Mouse (Mus musculus) neural tube, embryonic 15.5 days (tissue): ENCODE measurements around the gene Zfp488. TPM values are rescaled to one million over a fixed set of nuclear protein-coding genes. Genes with fewer than 3 reads are reported as not detected.

Experiments
- ATAC-seq: fragments of 200-750 bp; cut with Nextera tagmentation; 2 replicates; pipeline ENCODE4 v1.8.0; 2017; ENCODE audit warnings: mild to moderate bottlenecking, moderate TSS enrichment, moderate library complexity; ENCODE audit not compliant: low FRiP score
- H3K27ac ChIP-seq: fragments of 300-500 bp; sonication (generic); replicated peaks from 2 replicates; pipeline ENCODE4 v1.5.1; 2015; ENCODE audit warnings: mild to moderate bottlenecking, inconsistent platforms
- H3K27me3 ChIP-seq: fragments of 300-500 bp; sonication (generic); replicated peaks from 2 replicates; pipeline ENCODE4 v1.6.1; 2015; ENCODE audit warnings: inconsistent platforms
- H3K36me3 ChIP-seq: fragments of 300-500 bp; sonication (generic); 2 replicates; pipeline ENCODE4 v1.6.1; 2015; ENCODE audit warnings: inconsistent platforms
- H3K4me1 ChIP-seq: fragments of 300-500 bp; sonication (generic); 2 replicates; pipeline ENCODE4 v1.6.1; 2015; ENCODE audit warnings: inconsistent platforms
- H3K4me2 ChIP-seq: fragments of 300-500 bp; sonication (generic); 2 replicates; pipeline ENCODE4 v1.6.1; 2015; ENCODE audit warnings: inconsistent platforms, mild to moderate bottlenecking, moderate library complexity
- H3K4me3 ChIP-seq: fragments of 300-500 bp; sonication (generic); replicated peaks from 2 replicates; pipeline ENCODE4 v1.5.1; 2015; ENCODE audit warnings: mild to moderate bottlenecking, inconsistent platforms
- H3K9ac ChIP-seq: fragments of 300-500 bp; sonication (generic); replicated peaks from 2 replicates; pipeline ENCODE4 v1.6.1; 2015; ENCODE audit warnings: mild to moderate bottlenecking, inconsistent platforms
- H3K9me3 ChIP-seq: fragments of 300-500 bp; sonication (generic); replicated peaks from 2 replicates; pipeline ENCODE4 v1.6.1; 2016; ENCODE audit warnings: inconsistent platforms
- WGBS: fragments of 180-500 bp; shearing (Covaris S2); methylation state at CpG from one replicate; pipeline ENCODE4 v1.1.7; 2015; ENCODE audit warnings: mixed read lengths; 5-methylcytosine and 5-hydroxymethylcytosine counted together
- polyA plus RNA-seq: library from polyadenylated mRNA; unstranded; fragments of >200 nt; fragmentation: Nextera tagmentation; extraction: Ambion mirVana; gene quantifications from 2 replicates; pipeline ENCODE4 v1.2.1, GENCODE M21; 2015

Gene Zfp488
- polyA plus RNA-seq, 1 experiment from 2014 or later: 0.96 TPM

DNA sequence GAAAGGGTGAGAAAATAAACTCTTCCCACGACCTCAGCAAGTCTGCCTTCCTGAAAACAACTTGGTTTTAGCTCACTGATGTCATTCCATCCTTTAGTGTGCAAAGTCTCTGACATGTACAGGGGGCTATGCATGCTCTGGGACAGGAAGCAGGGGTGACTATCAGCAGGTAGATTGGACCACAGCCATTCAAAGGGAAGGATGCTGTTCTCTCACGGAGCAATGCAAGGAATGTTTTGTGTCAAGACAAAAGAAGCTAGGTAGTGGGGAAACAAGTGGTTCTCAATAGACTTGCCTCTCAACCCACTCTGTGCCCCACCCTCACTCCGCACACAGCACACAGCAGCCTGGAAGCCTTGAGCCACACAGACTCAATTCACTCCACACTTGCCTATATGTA, 10.6 kb upstream of the Zfp488 start:
- Histone ChIP-seq H3K4me1 (no peaks in the 10 kb centered on the region), H3K4me2 (no peak overlapping the region), H3K9me3 (no peaks in the 10 kb centered on the region), H3K9ac (no peak overlapping the region), H3K4me3 (no peak overlapping the region), H3K27me3 (no peaks in the 10 kb centered on the region), H3K27ac (no peak overlapping the region), H3K36me3 (no peaks in the 10 kb centered on the region)
- WGBS: 49% methylated on average over 3 of the region's 3 CpGs
- ATAC-seq: no peak

GRCm38 (mm10) chr14:33977748-33978147, 816 bp downstream of the Zfp488 start:
- Histone ChIP-seq H3K27me3 (peaks cover 5% of the 10 kb centered on the region; the same call in 1 of the 2 replicates), H3K27ac (no peak overlapping the region), H3K9ac (no peak overlapping the region), H3K36me3 (no peaks in the 10 kb centered on the region), H3K4me3 (peak overlapping the region; percentile 43; the same call in 1 of the 2 replicates), H3K9me3 (no peaks in the 10 kb centered on the region), H3K4me2 (peak overlapping the region; percentile 77), H3K4me1 (peaks cover 14% of the 10 kb centered on the region; the same call in 1 of the 2 replicates)
- no peak for ATAC-seq
- WGBS: 40% methylated on average over 7 of the region's 7 CpGs

GRCm38 (mm10) chr14:33974752-33975151, 3.8 kb downstream of the Zfp488 start:
- Histone ChIP-seq H3K4me3 (no peak overlapping the region), H3K9me3 (no peaks in the 10 kb centered on the region), H3K4me1 (peaks cover 14% of the 10 kb centered on the region; the same call in 1 of the 2 replicates), H3K9ac (no peak overlapping the region), H3K27ac (no peak overlapping the region), H3K27me3 (peaks cover 5% of the 10 kb centered on the region; the same call in 1 of the 2 replicates), H3K4me2 (no peak overlapping the region), H3K36me3 (no peaks in the 10 kb centered on the region)
- 57% methylated on average over 5 of the region's 5 CpGs for WGBS
- no peak for ATAC-seq

DNA sequence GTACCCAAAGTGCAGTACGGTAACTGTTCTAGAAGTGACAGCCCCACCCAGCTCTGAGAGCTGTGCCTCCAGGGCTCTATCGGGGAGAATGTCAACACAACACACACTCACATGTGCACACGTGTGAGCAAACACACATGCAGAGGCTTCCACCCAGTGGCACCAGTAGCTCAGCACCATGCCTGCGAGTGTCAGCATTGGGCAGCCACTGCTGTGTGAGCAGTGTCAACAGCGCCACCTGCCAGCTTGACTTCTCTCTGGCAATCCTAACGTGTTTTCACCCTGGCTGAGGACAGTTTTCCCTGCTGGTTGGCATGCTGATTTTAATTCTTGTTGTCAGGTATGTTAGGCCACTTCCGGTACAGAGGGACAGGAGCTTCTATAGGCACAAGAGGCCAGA, 5.9 kb downstream of the Zfp488 start:
- H3K9ac ChIP-seq: no peak overlapping the region
- no peak overlapping the region for H3K4me3 ChIP-seq
- H3K27ac ChIP-seq: no peak overlapping the region
- H3K4me2 ChIP-seq: no peak overlapping the region
- WGBS: 52% methylated on average over 7 of the region's 7 CpGs
- H3K27me3 ChIP-seq: no peaks in the 10 kb centered on the region
- ATAC-seq: no peak
- no peaks in the 10 kb centered on the region for H3K9me3 ChIP-seq
- H3K4me1 ChIP-seq: 0 out of 2 replicates have a peak, but pooled peaks cover under 1% of the 10 kb centered on the region
- no peaks in the 10 kb centered on the region for H3K36me3 ChIP-seq

- Histone ChIP-seq H3K4me3 (no peak overlapping the region), H3K27me3 (no peaks in the 10 kb centered on the region), H3K4me2 (no peak overlapping the region), H3K9me3 (no peaks in the 10 kb centered on the region), H3K36me3 (no peaks in the 10 kb centered on the region), H3K9ac (no peak overlapping the region), H3K27ac (no peak overlapping the region), H3K4me1 (no peaks in the 10 kb centered on the region)
- WGBS: 67% methylated on average over 7 of the region's 7 CpGs
- ATAC-seq: no peak
Observed at GRCm38 (mm10) chr14:33965675-33966074, 12.9 kb downstream of the Zfp488 start.

DNA sequence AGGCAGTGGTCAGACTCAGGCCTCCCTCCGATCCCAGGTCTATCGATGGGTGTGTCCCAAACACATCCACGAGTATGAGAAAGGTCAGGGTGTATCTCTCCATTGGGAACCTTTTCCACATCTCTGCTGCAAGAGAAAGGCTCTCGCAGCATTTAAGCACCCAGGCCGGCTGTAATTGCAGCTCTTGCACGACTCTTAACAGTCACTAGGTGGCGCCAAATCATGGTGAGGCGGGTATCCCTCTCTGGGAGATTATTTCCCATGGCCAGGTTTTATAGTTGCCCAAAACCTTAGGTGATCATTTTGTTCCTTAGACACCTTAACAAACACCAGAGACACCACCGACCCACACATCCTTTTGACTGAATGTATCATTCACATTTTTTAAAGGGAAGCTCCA, 19.2 kb downstream of the Zfp488 start:
- no peak overlapping the region for H3K4me2 ChIP-seq
- H3K27ac ChIP-seq: no peak overlapping the region
- no peak overlapping the region for H3K9ac ChIP-seq
- H3K36me3 ChIP-seq: no peaks in the 10 kb centered on the region
- H3K4me1 ChIP-seq: no peaks in the 10 kb centered on the region
- H3K9me3 ChIP-seq: no peaks in the 10 kb centered on the region
- no peak overlapping the region for H3K4me3 ChIP-seq
- WGBS: 16% methylated on average over 9 of the region's 9 CpGs
- no peaks in the 10 kb centered on the region for H3K27me3 ChIP-seq
- ATAC-seq: no peak

- H3K9me3 ChIP-seq: no peaks in the 10 kb centered on the region
- no peak for ATAC-seq
- no peak overlapping the region for H3K4me2 ChIP-seq
- WGBS: 75% methylated on average over 3 of the region's 3 CpGs
- no peaks in the 10 kb centered on the region for H3K27me3 ChIP-seq
- H3K36me3 ChIP-seq: no peaks in the 10 kb centered on the region
- no peak overlapping the region for H3K9ac ChIP-seq
- H3K27ac ChIP-seq: no peak overlapping the region
- H3K4me3 ChIP-seq: no peak overlapping the region
- H3K4me1 ChIP-seq: no peaks in the 10 kb centered on the region
Observed at GRCm38 (mm10) chr14:33958841-33959240, 19.7 kb downstream of the Zfp488 start.

- Histone ChIP-seq H3K4me3 (no peak overlapping the region), H3K9ac (no peak overlapping the region), H3K9me3 (no peaks in the 10 kb centered on the region), H3K27me3 (no peaks in the 10 kb centered on the region), H3K4me2 (no peak overlapping the region), H3K27ac (no peak overlapping the region), H3K36me3 (no peaks in the 10 kb centered on the region), H3K4me1 (no peaks in the 10 kb centered on the region)
- ATAC-seq: no peak
- WGBS: 94% methylated on average over 4 of the region's 4 CpGs
Observed at GRCm38 (mm10) chr14:33958186-33958585, 20.4 kb downstream of the Zfp488 start.

DNA sequence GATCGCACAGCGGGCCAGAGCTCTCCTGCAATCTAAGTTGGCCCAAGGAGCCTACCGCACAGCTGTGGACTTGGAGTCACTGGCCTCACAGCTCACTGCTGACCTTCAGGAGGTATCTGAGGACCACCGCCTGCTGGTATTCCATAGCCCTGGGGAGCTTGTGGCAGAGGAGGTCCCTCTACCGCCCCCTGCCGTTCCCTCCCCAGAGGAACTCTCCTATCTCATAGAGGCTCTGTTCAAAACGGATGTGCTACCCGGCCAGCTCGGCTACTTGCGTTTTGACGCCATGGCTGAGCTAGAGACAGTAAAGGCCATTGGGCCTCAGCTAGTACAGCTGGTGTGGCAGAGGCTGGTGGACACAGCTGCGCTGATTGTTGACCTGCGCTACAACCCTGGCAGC, 22.5 kb downstream of the Zfp488 start:
- no peak overlapping the region for H3K27ac ChIP-seq
- H3K9ac ChIP-seq: no peak overlapping the region
- ATAC-seq: no peak
- no peak overlapping the region for H3K4me2 ChIP-seq
- H3K4me3 ChIP-seq: no peak overlapping the region
- no peaks in the 10 kb centered on the region for H3K4me1 ChIP-seq
- 78% methylated on average over 13 of the region's 13 CpGs for WGBS
- H3K27me3 ChIP-seq: no peaks in the 10 kb centered on the region
- H3K9me3 ChIP-seq: no peaks in the 10 kb centered on the region
- H3K36me3 ChIP-seq: no peaks in the 10 kb centered on the region

DNA sequence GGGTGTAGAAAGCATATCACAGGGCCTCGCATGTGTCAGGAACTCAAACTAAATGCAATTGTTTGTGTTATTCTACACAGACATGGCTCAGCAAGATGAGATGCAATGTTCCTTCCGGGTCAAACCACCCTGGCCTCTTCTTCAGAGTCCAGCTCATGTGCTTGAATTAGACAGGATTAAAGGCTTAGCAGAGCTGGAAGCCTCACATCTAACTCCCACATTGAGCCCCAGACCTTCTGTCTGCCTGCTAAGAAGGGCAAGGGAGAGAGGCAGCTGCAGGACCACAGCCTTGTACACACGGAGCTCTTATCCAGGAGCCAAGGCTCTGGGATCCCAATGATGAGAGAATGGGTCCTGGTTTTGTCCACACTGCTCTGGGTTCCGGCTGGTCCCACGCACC, 24.8 kb downstream of the Zfp488 start, which contains the start of gene Rbp3:
Gene Rbp3, plus strand, starts transcription at position 243 of the 400 bp plus-strand sequence.
- no peak within 1 kb of the TSS for H3K9ac ChIP-seq
- H3K4me1 ChIP-seq: no peaks in the 10 kb centered on the region
- 87% methylated on average over 5 of the region's 5 CpGs for WGBS
- no peak within 1 kb of the TSS for H3K27ac ChIP-seq
- no peak within 1 kb of the TSS for H3K4me2 ChIP-seq
- no peaks in the 10 kb centered on the region for H3K36me3 ChIP-seq
- H3K27me3 ChIP-seq: no peaks in the 10 kb centered on the region
- no peaks in the 10 kb centered on the region for H3K9me3 ChIP-seq
- H3K4me3 ChIP-seq: no peak within 1 kb of the TSS
- ATAC-seq: no peak

DNA sequence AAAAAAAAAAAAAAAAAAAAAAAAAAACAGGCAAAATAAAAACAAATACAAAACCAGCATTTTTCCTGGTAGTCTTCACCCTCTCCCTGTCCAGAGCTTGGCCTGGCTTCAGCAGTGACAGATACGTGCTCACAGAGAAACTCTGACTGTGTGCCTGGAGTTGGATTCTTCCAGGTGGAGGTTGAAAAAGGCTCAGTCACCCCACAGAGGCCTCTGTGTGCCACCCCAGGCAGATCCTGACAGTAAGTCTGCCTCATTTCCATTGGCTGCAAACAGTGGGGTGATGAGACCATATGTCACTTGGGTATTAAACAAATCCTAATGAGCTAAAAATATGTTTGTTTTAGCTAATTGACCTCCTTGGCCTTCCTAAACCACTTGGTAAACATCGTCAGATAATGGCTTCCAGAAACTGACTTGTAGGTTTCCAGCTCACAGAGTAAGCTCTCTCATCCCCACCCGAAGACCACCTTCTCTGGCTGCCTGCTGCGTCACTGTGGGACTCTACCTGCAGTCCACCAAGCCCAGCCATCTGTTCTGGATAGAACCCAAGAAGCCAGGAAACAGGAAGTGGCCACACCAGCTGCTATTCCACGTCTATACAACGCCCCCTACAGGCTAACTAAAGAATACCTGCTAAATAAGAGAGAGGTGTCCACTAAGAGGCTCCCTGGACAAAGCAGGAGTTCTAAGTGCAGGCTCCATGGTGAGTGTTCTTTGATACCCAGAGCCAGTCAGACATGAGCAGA, 26.2 kb downstream of the Zfp488 start:
- H3K4me2 ChIP-seq: no peak overlapping the region
- no peaks in the 10 kb centered on the region for H3K36me3 ChIP-seq
- no peaks in the 10 kb centered on the region for H3K27me3 ChIP-seq
- H3K9me3 ChIP-seq: no peaks in the 10 kb centered on the region
- no peaks in the 10 kb centered on the region for H3K4me1 ChIP-seq
- ATAC-seq: no peak
- H3K9ac ChIP-seq: no peak overlapping the region
- H3K4me3 ChIP-seq: no peak overlapping the region
- H3K27ac ChIP-seq: no peak overlapping the region
- WGBS: 68% methylated on average over 6 of the region's 6 CpGs

- ATAC-seq: no peak
- no peak overlapping the region for H3K4me2 ChIP-seq
- H3K27me3 ChIP-seq: no peaks in the 10 kb centered on the region
- H3K4me3 ChIP-seq: no peak overlapping the region
- WGBS: 80% methylated on average over 6 of the region's 6 CpGs
- no peaks in the 10 kb centered on the region for H3K9me3 ChIP-seq
- H3K36me3 ChIP-seq: no peaks in the 10 kb centered on the region
- H3K9ac ChIP-seq: no peak overlapping the region
- no peaks in the 10 kb centered on the region for H3K4me1 ChIP-seq
- no peak overlapping the region for H3K27ac ChIP-seq
Observed at GRCm38 (mm10) chr14:33946125-33946524, 32.4 kb downstream of the Zfp488 start.
